Mouse (Mus musculus): ENCODE measurements around the gene Ruvbl2. TPM values are rescaled to one million over a fixed set of nuclear protein-coding genes. Genes with fewer than 3 reads are reported as not detected.

The Ruvbl2 gene
- polyA plus RNA-seq, 1 experiment from 2014 or later, result 222 TPM

- peaks cover 50% of the 10 kb centered on the region for H3K4me1 ChIP-seq
- no peak for DNase-seq (ENCODE audit: low spot score)
- peaks cover 43% of the 10 kb centered on the region for H3K36me3 ChIP-seq
- no peaks in the 10 kb centered on the region for H3K9me3 ChIP-seq (replicated peaks)
- peak overlapping the region; percentile 96; the same call in 1 of the 2 replicates for H3K4me3 ChIP-seq
- no peak overlapping the region for H3K27ac ChIP-seq (replicated peaks)
- H3K27me3 ChIP-seq (ENCODE audit: low read depth, poor library complexity, severe bottlenecking), result no peaks in the 10 kb centered on the region
- WGBS, result 93% methylated on average over 5 of the region's 5 CpGs
Observed at GRCm38 (mm10) chr7:45436444-45436843, 1.5 kb downstream of the Ruvbl2 start.

- DNase-seq (ENCODE audit: low spot score), result no peak
- peaks cover 43% of the 10 kb centered on the region for H3K36me3 ChIP-seq
- H3K9me3 ChIP-seq (replicated peaks), result no peaks in the 10 kb centered on the region
- no peaks in the 10 kb centered on the region for H3K27me3 ChIP-seq (ENCODE audit: low read depth, poor library complexity, severe bottlenecking)
- peaks cover 50% of the 10 kb centered on the region for H3K4me1 ChIP-seq
- WGBS, result 4% methylated on average over 16 of the region's 16 CpGs
- peak overlapping the region; percentile 96 for H3K4me3 ChIP-seq
- H3K27ac ChIP-seq (replicated peaks), result peak overlapping the region; percentile 92
Observed at GRCm38 (mm10) chr7:45435038-45435437, 2.9 kb downstream of the Ruvbl2 start.

- Histone ChIP-seq H3K4me3 (peak within 1 kb of the TSS; percentile 96), H3K27ac (replicated peaks) (peak within 1 kb of the TSS; percentile 92), H3K9me3 (replicated peaks) (no peaks in the 10 kb centered on the region), H3K36me3 (peaks cover 43% of the 10 kb centered on the region), H3K4me1 (peaks cover 50% of the 10 kb centered on the region), H3K27me3 (ENCODE audit: low read depth, poor library complexity, severe bottlenecking) (no peaks in the 10 kb centered on the region)
- DNase-seq (ENCODE audit: low spot score), result peak; percentile 100
- under 1% methylated on average over 45 of the region's 45 CpGs for WGBS
Observed at GRCm38 (mm10) chr7:45434203-45435015, 3.5 kb downstream of the Ruvbl2 start, which contains the start of gene Gys1. Gene Gys1 (plus strand): TSS chr7:45434844.

- Histone ChIP-seq H3K4me3 (peak overlapping the region; percentile 96), H3K36me3 (peaks cover 47% of the 10 kb centered on the region), H3K27ac (replicated peaks) (peak overlapping the region; percentile 92), H3K9me3 (replicated peaks) (no peaks in the 10 kb centered on the region), H3K27me3 (ENCODE audit: low read depth, poor library complexity, severe bottlenecking) (no peaks in the 10 kb centered on the region), H3K4me1 (peaks cover 50% of the 10 kb centered on the region)
- under 1% methylated on average over 7 of the region's 7 CpGs for WGBS
- no peak for DNase-seq (ENCODE audit: low spot score)
Observed at GRCm38 (mm10) chr7:45433835-45434202, 4.1 kb downstream of the Ruvbl2 start.

- no peak overlapping the region for H3K4me3 ChIP-seq
- peaks cover 100% of the 10 kb centered on the region for H3K36me3 ChIP-seq
- H3K9me3 ChIP-seq (replicated peaks), result no peaks in the 10 kb centered on the region
- 97% methylated on average over 8 of the region's 8 CpGs for WGBS
- peaks cover 5% of the 10 kb centered on the region for H3K27me3 ChIP-seq (ENCODE audit: low read depth, poor library complexity, severe bottlenecking)
- no peak for DNase-seq (ENCODE audit: low spot score)
- no peaks in the 10 kb centered on the region for H3K4me1 ChIP-seq
- no peak overlapping the region for H3K27ac ChIP-seq (replicated peaks)
Observed at GRCm38 (mm10) chr7:45426556-45426955, 11.3 kb downstream of the Ruvbl2 start.

- peaks cover 63% of the 10 kb centered on the region for H3K36me3 ChIP-seq
- no peak overlapping the region for H3K27ac ChIP-seq (replicated peaks)
- H3K9me3 ChIP-seq (replicated peaks), result no peaks in the 10 kb centered on the region
- no peak overlapping the region for H3K4me3 ChIP-seq
- WGBS, result 92% methylated on average over 14 of the region's 14 CpGs
- H3K4me1 ChIP-seq, result peaks cover 21% of the 10 kb centered on the region
- H3K27me3 ChIP-seq (ENCODE audit: low read depth, poor library complexity, severe bottlenecking), result peaks cover 59% of the 10 kb centered on the region
- DNase-seq (ENCODE audit: low spot score), result no peak
Observed at GRCm38 (mm10) chr7:45421194-45421593, 16.7 kb downstream of the Ruvbl2 start.

- Histone ChIP-seq H3K36me3 (peaks cover 56% of the 10 kb centered on the region), H3K9me3 (replicated peaks) (no peaks in the 10 kb centered on the region), H3K4me1 (peaks cover 24% of the 10 kb centered on the region), H3K4me3 (no peak within 1 kb of the TSS), H3K27ac (replicated peaks) (no peak within 1 kb of the TSS), H3K27me3 (ENCODE audit: low read depth, poor library complexity, severe bottlenecking) (peaks cover 65% of the 10 kb centered on the region)
- WGBS, result 60% methylated on average over 6 of the region's 6 CpGs
- no peak for DNase-seq (ENCODE audit: low spot score)
Observed at GRCm38 (mm10) chr7:45420615-45420919, 17.3 kb downstream of the Ruvbl2 start, which contains the start of gene Lhb. Gene Lhb (plus strand): TSS chr7:45420820.

GRCm38 (mm10) chr7:45419859-45420614 is 17.9 kb downstream of the Ruvbl2 start:
- no peaks in the 10 kb centered on the region for H3K9me3 ChIP-seq (replicated peaks)
- no peak for DNase-seq (ENCODE audit: low spot score)
- peaks cover 70% of the 10 kb centered on the region for H3K27me3 ChIP-seq (ENCODE audit: low read depth, poor library complexity, severe bottlenecking)
- peaks cover 27% of the 10 kb centered on the region for H3K4me1 ChIP-seq
- H3K27ac ChIP-seq (replicated peaks), result no peak overlapping the region
- H3K36me3 ChIP-seq, result peaks cover 51% of the 10 kb centered on the region
- H3K4me3 ChIP-seq, result no peak overlapping the region
- WGBS, result 15% methylated on average over 27 of the region's 27 CpGs

GRCm38 (mm10) chr7:45417962-45418492 is 19.9 kb downstream of the Ruvbl2 start:
- H3K27me3 ChIP-seq (ENCODE audit: low read depth, poor library complexity, severe bottlenecking), result peaks cover 90% of the 10 kb centered on the region
- whole genome bisulfite sequencing, result 13% methylated on average over 13 of the region's 13 CpGs
- H3K4me3 ChIP-seq, result 0 out of 2 replicates have a peak overlapping the region, but pooled peaks have one; percentile 4
- no peak overlapping the region for H3K27ac ChIP-seq (replicated peaks)
- peaks cover 31% of the 10 kb centered on the region for H3K36me3 ChIP-seq
- H3K9me3 ChIP-seq (replicated peaks), result no peaks in the 10 kb centered on the region
- peaks cover 44% of the 10 kb centered on the region for H3K4me1 ChIP-seq
- DNase-seq (ENCODE audit: low spot score), result no peak

GRCm38 (mm10) chr7:45415636-45416035 is 22.3 kb downstream of the Ruvbl2 start:
- Histone ChIP-seq H3K36me3 (peaks cover 7% of the 10 kb centered on the region), H3K4me3 (peak overlapping the region; percentile 3; the same call in 1 of the 2 replicates), H3K27me3 (ENCODE audit: low read depth, poor library complexity, severe bottlenecking) (peaks cover 100% of the 10 kb centered on the region), H3K9me3 (replicated peaks) (no peaks in the 10 kb centered on the region), H3K27ac (replicated peaks) (no peak overlapping the region), H3K4me1 (peaks cover 42% of the 10 kb centered on the region)
- DNase-seq (ENCODE audit: low spot score), result no peak
- 11% methylated on average over 37 of the region's 37 CpGs for WGBS

GRCm38 (mm10) chr7:45414740-45415224 is 23.1 kb downstream of the Ruvbl2 start:
- no peak for DNase-seq (ENCODE audit: low spot score)
- no peaks in the 10 kb centered on the region for H3K36me3 ChIP-seq
- H3K9me3 ChIP-seq (replicated peaks), result no peaks in the 10 kb centered on the region
- no peak overlapping the region for H3K27ac ChIP-seq (replicated peaks)
- peaks cover 100% of the 10 kb centered on the region for H3K27me3 ChIP-seq (ENCODE audit: low read depth, poor library complexity, severe bottlenecking)
- peaks cover 35% of the 10 kb centered on the region for H3K4me1 ChIP-seq
- WGBS, result 50% methylated on average over 12 of the region's 12 CpGs
- H3K4me3 ChIP-seq, result 0 out of 2 replicates have a peak overlapping the region, but pooled peaks have one; percentile 3

- no peaks in the 10 kb centered on the region for H3K9me3 ChIP-seq (replicated peaks)
- 1% methylated on average over 27 of the region's 27 CpGs for WGBS
Observed at GRCm38 (mm10) chr7:45413864-45414739, 23.8 kb downstream of the Ruvbl2 start.

More at GRCm38 (mm10) chr7:45413864-45414739, 23.8 kb downstream of the Ruvbl2 start:
- H3K27me3 ChIP-seq (ENCODE audit: low read depth, poor library complexity, severe bottlenecking), result peaks cover 100% of the 10 kb centered on the region
- H3K27ac ChIP-seq (replicated peaks), result 0 out of 2 replicates have a peak overlapping the region, but pooled peaks have one; percentile 63
- H3K36me3 ChIP-seq, result no peaks in the 10 kb centered on the region
- peak overlapping the region; percentile 65 for H3K4me3 ChIP-seq
- H3K4me1 ChIP-seq, result peaks cover 35% of the 10 kb centered on the region
- no peak for DNase-seq (ENCODE audit: low spot score)

Measured in midbrain, embryonic 10.5 days (tissue).